Mouse (Mus musculus) CH12.LX (cell line): ENCODE measurements around the gene Grip1. TPM values are rescaled to one million over a fixed set of nuclear protein-coding genes. Genes with fewer than 3 reads are reported as not detected.

Source experiments
- DNase-seq: peaks from one replicate; pipeline ENCODE4 v3.0.0-alpha.2; 2013; ENCODE audit errors: extremely low read depth
- H3K27ac ChIP-seq: 2 replicates; pipeline ENCODE4 v1.5.1; 2012; ENCODE audit warnings: low read depth, mild to moderate bottlenecking, control low read depth, moderate library complexity; ENCODE audit not compliant: insufficient read depth
- H3K27me3 ChIP-seq: replicated peaks from 2 replicates; pipeline ENCODE3; 2012; ENCODE audit warnings: inconsistent platforms
- H3K36me3 ChIP-seq, 2 experiments: replicated peaks in 1 of 2; 2 replicates each; pipeline versions ENCODE3 to v1.6.1; 2012; ENCODE audit warnings: inconsistent platforms in 1 of 2, low read length in 1 of 2, mild to moderate bottlenecking in 1 of 2, mixed read lengths in 1 of 2, moderate library complexity in 1 of 2; ENCODE audit not compliant: control insufficient read depth in 1 of 2, insufficient read depth in 1 of 2
- H3K4me1 ChIP-seq, 2 experiments: 2 replicates each; pipeline ENCODE4 v1.6.1; 2012; ENCODE audit warnings: inconsistent platforms in 1 of 2, moderate library complexity in 1 of 2; ENCODE audit not compliant: insufficient read depth in 2 of 2, control insufficient read depth in 1 of 2
- H3K4me2 ChIP-seq: 2 replicates; pipeline ENCODE4 v1.6.1; 2012; ENCODE audit warnings: low read depth, mild to moderate bottlenecking, control low read depth; ENCODE audit not compliant: poor library complexity, insufficient read depth, severe bottlenecking
- H3K4me3 ChIP-seq, 3 experiments: fragments of 150-350 bp in 1 of 3; sonication (generic) in 1 of 3; replicated peaks in 1 of 3; 2 replicates each; pipeline versions ENCODE3 to v1.5.1; 2011 to 2012; ENCODE audit warnings: low read depth in 2 of 3, low read length in 2 of 3, mild to moderate bottlenecking in 2 of 3, moderate library complexity in 2 of 3, control low read depth in 1 of 3, improper control_type of control experiment in 1 of 3, inconsistent platforms in 1 of 3, mixed read lengths in 1 of 3; ENCODE audit not compliant: poor library complexity in 1 of 3
- H3K79me2 ChIP-seq: replicated peaks from 2 replicates; pipeline ENCODE4 v1.6.1; 2012; ENCODE audit warnings: mild to moderate bottlenecking, moderate library complexity; ENCODE audit not compliant: control insufficient read depth, poor library complexity, insufficient read depth, severe bottlenecking; ENCODE audit errors: extremely low read depth
- H3K9ac ChIP-seq: 2 replicates; pipeline ENCODE4 v1.6.1; 2012; ENCODE audit warnings: low read depth, mild to moderate bottlenecking, control low read depth, moderate library complexity; ENCODE audit not compliant: insufficient read depth
- H3K9me3 ChIP-seq: replicated peaks from 2 replicates; pipeline ENCODE3; 2012; ENCODE audit warnings: low read length, inconsistent platforms, mixed read lengths
- BHLHE40 ChIP-seq: IDR thresholded peaks from 2 replicates; pipeline ENCODE4 v1.6.1; 2011; ENCODE audit warnings: mild to moderate bottlenecking, low read depth, low read length, improper control_type of control experiment
- CHD1 ChIP-seq: IDR thresholded peaks from 2 replicates; pipeline ENCODE4 v1.6.1; 2012; ENCODE audit warnings: low read depth, low read length, improper control_type of control experiment, inconsistent platforms
- CHD2 ChIP-seq: IDR thresholded peaks from 2 replicates; pipeline ENCODE4 v1.6.1; 2011; ENCODE audit warnings: low read length, improper control_type of control experiment
- CTCF ChIP-seq, 2 experiments: IDR thresholded peaks in 1 of 2; conservative IDR thresholded peaks in 1 of 2; 2 replicates each; pipeline ENCODE4 v1.5.1; 2011 to 2012; ENCODE audit warnings: low read depth in 2 of 2, low read length in 2 of 2, improper control_type of control experiment in 1 of 2, inconsistent platforms in 1 of 2, mild to moderate bottlenecking in 1 of 2, moderate library complexity in 1 of 2
- E2F4 ChIP-seq: IDR thresholded peaks from 2 replicates; pipeline ENCODE4 v1.6.1; 2011; ENCODE audit warnings: low read depth, low read length, improper control_type of control experiment; ENCODE audit not compliant: insufficient replicate concordance
- EP300 ChIP-seq: IDR thresholded peaks from 2 replicates; pipeline ENCODE4 v1.6.1; 2011; ENCODE audit warnings: low read length, improper control_type of control experiment
- ETS1 ChIP-seq: conservative IDR thresholded peaks from 2 replicates; pipeline ENCODE4 v1.6.1; 2012; ENCODE audit warnings: low read depth, mild to moderate bottlenecking, inconsistent platforms, low read length, improper control_type of control experiment, moderate library complexity
- GABPA ChIP-seq: IDR thresholded peaks from 2 replicates; pipeline ENCODE4 v1.6.1; 2012; ENCODE audit warnings: low read depth, low read length, improper control_type of control experiment, inconsistent platforms; ENCODE audit not compliant: insufficient replicate concordance
- HCFC1 ChIP-seq: IDR thresholded peaks from 2 replicates; pipeline ENCODE4 v1.6.1; 2012; ENCODE audit warnings: low read depth, mild to moderate bottlenecking, inconsistent platforms, low read length, improper control_type of control experiment
- IRF4 ChIP-seq: IDR thresholded peaks from 2 replicates; pipeline ENCODE4 v1.6.1; 2014; ENCODE audit warnings: low read depth, mild to moderate bottlenecking, inconsistent platforms, low read length, improper control_type of control experiment
- JUN ChIP-seq: IDR thresholded peaks from 2 replicates; pipeline ENCODE4 v1.6.1; 2011; ENCODE audit warnings: low read depth, mild to moderate bottlenecking, low read length, improper control_type of control experiment, moderate library complexity; ENCODE audit not compliant: insufficient read depth
- MAFK ChIP-seq: IDR thresholded peaks from 2 replicates; pipeline ENCODE4 v1.6.1; 2011; ENCODE audit warnings: low read length, improper control_type of control experiment; ENCODE audit not compliant: insufficient replicate concordance
- MAX ChIP-seq: IDR thresholded peaks from 2 replicates; pipeline ENCODE4 v1.6.1; 2011; ENCODE audit warnings: low read length, improper control_type of control experiment
- NELFE ChIP-seq: IDR thresholded peaks from 2 replicates; pipeline ENCODE4 v1.6.1; 2011; ENCODE audit warnings: low read depth, low read length, improper control_type of control experiment
- NRF1 ChIP-seq: IDR thresholded peaks from 2 replicates; pipeline ENCODE4 v1.6.1; 2014; ENCODE audit warnings: low read depth, mild to moderate bottlenecking, inconsistent platforms, low read length, improper control_type of control experiment, moderate library complexity
- POLR2A ChIP-seq: IDR thresholded peaks from 2 replicates; pipeline ENCODE4 v1.6.1; 2011; ENCODE audit warnings: low read depth, mild to moderate bottlenecking, improper control_type of control experiment, low read length
- RAD21 ChIP-seq: IDR thresholded peaks from 2 replicates; pipeline ENCODE4 v1.6.1; 2011; ENCODE audit warnings: low read depth, mild to moderate bottlenecking, low read length, improper control_type of control experiment, moderate library complexity
- SMC3 ChIP-seq: IDR thresholded peaks from 2 replicates; pipeline ENCODE4 v1.6.1; 2011; ENCODE audit warnings: low read depth, low read length, improper control_type of control experiment
- UBTF ChIP-seq: IDR thresholded peaks from 2 replicates; pipeline ENCODE4 v1.6.1; 2012; ENCODE audit warnings: low read depth, mild to moderate bottlenecking, inconsistent platforms, low read length, improper control_type of control experiment, moderate library complexity
- ZKSCAN1 ChIP-seq: IDR thresholded peaks from 2 replicates; pipeline ENCODE4 v1.6.1; 2012; ENCODE audit warnings: low read depth, inconsistent platforms, low read length, improper control_type of control experiment, borderline replicate concordance
- dilution Hi-C: fragments of 300-500 bp; cut with MboI; formaldehyde crosslinking; loops from 2 replicates; pipeline ENCODE4 v1.14.3; 2020; ENCODE audit warnings: low sequenced_read_pairs; ENCODE audit not compliant: extremely low pct_unique_long_range_greater_than_20kb, extremely low pct_ligation_motif_present
- in situ Hi-C: fragments of 300-500 bp; cut with MboI; formaldehyde crosslinking; loops from 3 replicates; pipeline ENCODE4 v1.14.3; 2019; ENCODE audit warnings: low sequenced_read_pairs, low pct_ligation_motif_present, low pct_unique_long_range_greater_than_20kb, mixed read lengths
- polyA plus RNA-seq: library from polyadenylated mRNA; unstranded; fragments of >175 nt; gene quantifications from 2 replicates; pipeline ENCODE4 v1.2.1, GENCODE M21; 2012; ENCODE audit warnings: low read depth; ENCODE audit not compliant: insufficient read length
- total RNA-seq, 2 experiments: library from RNA; depleted of rRNA; stranded (reverse); fragments of 300-350 nt in 1 of 2; fragments of >200 nt in 1 of 2; gene quantifications; 2 replicates each; pipeline ENCODE4 v1.2.3; 2012 to 2014

Grip1 gene
- total and polyA plus RNA-seq, 3 experiments = 0.09 to 0.33 (median 0.13) TPM

DNA sequence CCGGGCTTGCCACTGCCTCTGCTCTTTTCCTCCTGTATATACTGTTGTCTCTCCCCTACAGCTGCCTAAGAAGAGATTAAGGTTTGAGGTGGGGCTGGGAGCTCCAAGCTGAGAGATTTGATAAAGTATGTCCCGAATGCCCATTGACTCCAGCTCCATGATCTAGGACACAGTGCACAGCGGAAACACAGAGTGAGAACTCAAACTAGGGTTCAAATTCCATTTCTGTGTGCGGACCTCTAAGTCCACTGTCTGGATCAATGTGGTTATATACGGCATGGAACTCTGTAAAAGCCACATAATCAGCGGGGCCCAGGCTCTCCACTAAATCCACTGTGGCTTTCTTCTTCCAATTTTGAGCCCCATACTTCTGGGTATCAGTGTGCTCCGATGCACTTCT, 26.0 kb upstream of the Grip1 start:
- Histone ChIP-seq H3K79me2 (no peaks in the 10 kb centered on the region), H3K4me1 (peaks cover 2 to 17% of the 10 kb centered on the region in 2 experiments; a peak in 2 of 4 replicates), H3K36me3 (peaks cover 0 to 4% of the 10 kb centered on the region in 2 experiments), H3K27ac (no peak overlapping the region), H3K27me3 (no peaks in the 10 kb centered on the region), H3K4me2 (no peak overlapping the region), H3K4me3 (no peak overlapping the region), H3K9ac (no peak overlapping the region), H3K9me3 (no peaks in the 10 kb centered on the region)
- in situ Hi-C loops = no loop called here
- no peak for DNase-seq
- dilution Hi-C loops = no loop called here
- TF ChIP-seq CHD2 (no peak), JUN (no peak), RAD21 (no peak)
- TF ChIP-seq, all 38 proteins: peak for 0

DNA sequence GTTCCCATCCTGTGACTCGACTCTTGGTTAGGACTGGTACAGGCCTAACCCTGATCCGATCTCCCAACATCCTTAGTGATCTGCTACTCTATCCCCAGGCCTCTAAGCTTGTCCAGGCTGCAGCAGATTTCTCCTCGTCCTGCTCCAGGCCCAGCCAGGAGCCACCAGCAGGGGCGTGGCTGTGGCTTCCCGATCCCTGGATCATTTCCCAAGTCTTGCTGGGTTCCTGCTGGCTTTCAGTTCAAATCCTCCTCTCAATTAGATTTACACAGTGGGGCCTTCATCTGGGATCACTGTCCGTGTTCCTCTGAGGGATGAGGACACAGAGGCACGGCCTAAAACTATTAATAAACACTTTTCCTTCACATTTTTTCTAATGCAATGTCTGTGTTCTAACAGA, 25.5 kb upstream of the Grip1 start:
- Histone ChIP-seq H3K4me2 (no peak overlapping the region), H3K27ac (no peak overlapping the region), H3K36me3 (peaks cover 0 to 4% of the 10 kb centered on the region in 2 experiments), H3K9me3 (no peaks in the 10 kb centered on the region), H3K27me3 (no peaks in the 10 kb centered on the region), H3K4me1 (peaks cover 2 to 17% of the 10 kb centered on the region in 2 experiments; a peak in 2 of 4 replicates), H3K9ac (no peak overlapping the region), H3K4me3 (no peak overlapping the region), H3K79me2 (no peaks in the 10 kb centered on the region)
- no peak for DNase-seq
- in situ Hi-C loops = no loop called here
- no peak for TF ChIP-seq IRF4
- no peak for TF ChIP-seq NELFE
- TF ChIP-seq HCFC1 = no peak
- no peak for TF ChIP-seq ETS1
- no peak for TF ChIP-seq CHD2
- no peak for TF ChIP-seq ZKSCAN1
- no peak for TF ChIP-seq CTCF (conservative IDR thresholded peaks at IDR 0.05 in 1 of 2, IDR thresholded peaks at IDR 0.05 in 1 of 2; ENCODE audit: low read depth in 2 of 2, low read length in 2 of 2)
- no peak for TF ChIP-seq SMC3
- TF ChIP-seq EP300 = no peak
- no peak for TF ChIP-seq RAD21
- no peak for TF ChIP-seq NRF1
- TF ChIP-seq MAX = no peak
- TF ChIP-seq GABPA = no peak
- no peak for TF ChIP-seq BHLHE40
- no peak for TF ChIP-seq POLR2A
- TF ChIP-seq E2F4 = no peak
- no peak for TF ChIP-seq MAFK
- TF ChIP-seq CHD1 = no peak
- no peak for TF ChIP-seq UBTF
- dilution Hi-C loops = no loop called here
